Mouse (Mus musculus): Measurements from ENCODE around the gene Zfp174. TPM values are rescaled to one million over a fixed set of nuclear protein-coding genes. Genes with fewer than 3 reads are reported as not detected.
"Not testable (repeated sequence)": the region's sequence is repeated elsewhere in the genome, so short reads cannot be mapped to it uniquely, and the experiment has no call there.

Zfp174 gene
- 3.9 and 5.6 TPM in 2 replicates for total RNA-seq (2021)
- long read RNA-seq, experiment 1, full-length matches to known transcripts: 2 of 3 reads
- long read RNA-seq, experiment 1, partial matches to known transcripts: 0 of 3 reads
- long read RNA-seq, experiment 1, other reads (novel, unspliced or antisense): 1 of 3 reads
- long read RNA-seq, experiment 2, full-length matches to known transcripts: 1 of 1 reads
- long read RNA-seq, experiment 2, partial matches to known transcripts: 0 of 1 reads
- long read RNA-seq, experiment 2, other reads (novel, unspliced or antisense): 0 of 1 reads

DNA sequence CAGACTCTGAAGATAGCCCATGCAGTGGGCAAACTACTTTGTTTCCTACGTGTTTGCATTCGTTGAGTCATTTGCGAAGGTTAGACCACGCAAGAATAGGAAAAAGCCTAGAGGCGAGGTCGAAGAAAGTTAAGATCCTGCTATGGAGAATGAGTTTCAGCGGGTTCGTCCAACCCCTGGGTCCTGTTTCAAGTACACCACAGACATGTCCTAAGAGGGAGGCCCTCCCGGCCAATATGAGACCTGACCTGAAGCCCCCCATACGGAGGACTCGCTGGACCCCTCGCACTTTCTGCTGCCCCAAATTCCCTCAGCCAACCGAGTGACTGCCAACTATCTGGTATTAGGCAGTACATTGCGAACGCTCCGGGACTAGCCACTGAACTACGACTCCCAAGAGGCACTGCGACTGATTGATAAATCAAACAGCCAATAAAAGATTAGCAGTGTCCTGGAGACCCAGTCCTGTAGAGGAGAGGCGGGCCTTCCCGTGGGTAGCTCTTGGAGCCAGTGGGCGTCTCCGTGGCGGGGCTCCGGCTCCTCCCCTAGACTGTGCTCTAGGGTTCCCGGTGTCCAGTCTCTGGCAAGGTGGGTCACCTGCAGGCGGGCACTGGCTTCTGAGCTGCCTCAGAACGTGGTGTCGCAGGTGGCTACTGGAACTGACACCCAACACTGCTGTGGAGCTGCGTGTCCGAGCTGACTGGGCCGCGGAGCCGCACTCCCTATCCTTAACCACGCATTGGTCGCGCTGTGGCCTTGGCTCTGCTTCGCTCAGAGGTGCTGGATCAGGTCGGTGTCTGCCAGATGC lies at the start of gene Zfp174:
Zfp174 (plus strand) TSS at position 558 of the 808 bp plus-strand sequence.
- peak; percentile 96 for DNase-seq

DNA sequence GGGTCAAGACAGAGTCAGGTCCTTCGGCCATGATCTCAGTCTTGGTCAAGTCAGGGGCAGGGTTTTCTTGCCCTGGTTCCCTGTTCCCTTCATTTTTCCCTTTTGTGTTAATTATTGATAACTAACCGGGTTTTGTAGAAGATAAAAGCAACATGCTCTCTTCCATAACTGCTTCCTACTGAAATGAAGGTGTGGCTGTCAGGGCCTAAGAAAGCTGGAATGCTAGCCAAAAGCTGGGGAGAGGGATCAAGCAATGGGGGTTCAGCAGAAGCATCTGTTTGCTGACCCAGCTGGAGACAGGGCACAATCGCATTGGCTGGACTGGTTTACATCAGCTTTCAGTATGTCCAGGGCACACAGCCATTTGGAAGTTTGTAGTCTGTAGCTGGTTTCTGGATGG lies 38.9 kb upstream of the Zfp174 start:
- DNase-seq: no peak

DNA sequence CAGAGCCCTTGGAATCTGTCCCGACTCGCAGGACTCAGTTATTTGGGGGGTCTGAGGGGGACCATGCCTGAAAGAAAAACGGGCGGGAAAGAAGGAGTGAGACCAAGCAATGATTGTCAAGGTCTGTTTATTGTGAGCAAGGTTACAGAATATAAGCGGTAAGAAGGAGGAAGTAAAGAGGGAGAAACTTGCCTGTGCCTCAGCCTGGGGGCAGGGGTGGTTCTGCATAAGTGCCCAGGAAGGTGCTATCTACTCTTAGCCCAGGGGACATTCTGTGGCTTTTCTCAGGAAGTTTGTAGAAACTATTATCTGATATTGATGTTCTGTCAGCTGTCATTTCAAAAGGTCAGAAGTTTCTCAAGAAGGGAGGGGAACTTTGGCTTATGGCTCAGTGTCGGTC lies 32.4 kb upstream of the Zfp174 start:
- DNase-seq: not testable (repeated sequence)

DNA sequence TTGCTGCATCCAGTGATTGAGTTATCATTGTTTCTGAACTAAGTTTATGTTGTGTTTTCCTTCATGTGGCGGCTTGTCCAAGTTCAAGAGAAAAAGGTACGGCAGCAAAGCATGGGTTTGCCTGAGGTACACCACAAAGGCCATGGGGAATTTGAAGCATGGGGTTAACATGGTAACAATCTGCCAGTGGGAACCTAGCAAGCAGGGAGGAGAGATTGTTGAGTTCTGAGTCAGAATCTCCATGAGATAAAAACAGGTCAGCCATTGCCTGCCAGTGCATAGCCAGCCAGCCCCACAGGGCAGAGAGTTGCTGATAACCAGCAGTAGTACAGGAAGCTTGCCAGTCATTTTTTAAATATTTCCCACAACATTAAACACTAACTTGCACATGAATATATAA lies 26.9 kb upstream of the Zfp174 start:
- no peak for DNase-seq

DNA sequence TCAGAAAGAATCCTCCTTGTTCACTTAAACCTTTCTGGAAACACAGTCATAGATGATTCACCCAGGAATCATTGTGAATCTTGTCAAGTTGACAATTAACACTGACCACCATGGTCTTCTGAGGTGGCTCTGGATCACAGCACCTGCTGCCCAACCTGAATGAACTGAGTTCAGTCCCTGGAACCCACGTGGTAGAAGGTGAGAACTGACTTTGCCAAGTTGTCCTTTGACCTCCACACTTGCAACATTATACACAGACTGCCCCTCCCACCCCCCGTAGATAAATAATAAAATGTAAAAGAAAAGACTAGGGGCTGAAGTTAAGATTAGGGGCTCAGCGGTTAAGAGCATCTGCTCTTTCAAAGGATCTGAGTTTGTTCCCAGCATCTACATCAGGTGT lies 19.0 kb upstream of the Zfp174 start:
- no peak for DNase-seq

DNA sequence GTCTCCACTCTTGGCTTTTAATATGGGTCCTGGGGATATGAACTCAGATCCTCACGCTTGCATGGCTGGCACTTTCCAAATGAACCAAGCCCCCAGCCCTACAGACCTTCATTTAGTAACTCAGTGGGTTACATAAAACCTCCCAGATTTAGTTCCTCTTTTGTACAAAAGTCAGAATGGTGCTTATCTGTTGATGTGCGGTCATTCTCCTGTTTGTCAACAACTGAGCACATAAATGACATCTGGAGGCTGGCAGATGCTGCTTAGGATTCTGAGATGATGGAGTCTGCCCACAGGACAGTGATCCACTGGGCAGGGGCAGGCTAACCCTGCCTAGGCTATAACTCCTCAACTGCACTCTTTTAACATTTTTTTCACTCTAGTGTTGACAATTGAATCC lies 17.3 kb upstream of the Zfp174 start:
- no peak for DNase-seq

DNA sequence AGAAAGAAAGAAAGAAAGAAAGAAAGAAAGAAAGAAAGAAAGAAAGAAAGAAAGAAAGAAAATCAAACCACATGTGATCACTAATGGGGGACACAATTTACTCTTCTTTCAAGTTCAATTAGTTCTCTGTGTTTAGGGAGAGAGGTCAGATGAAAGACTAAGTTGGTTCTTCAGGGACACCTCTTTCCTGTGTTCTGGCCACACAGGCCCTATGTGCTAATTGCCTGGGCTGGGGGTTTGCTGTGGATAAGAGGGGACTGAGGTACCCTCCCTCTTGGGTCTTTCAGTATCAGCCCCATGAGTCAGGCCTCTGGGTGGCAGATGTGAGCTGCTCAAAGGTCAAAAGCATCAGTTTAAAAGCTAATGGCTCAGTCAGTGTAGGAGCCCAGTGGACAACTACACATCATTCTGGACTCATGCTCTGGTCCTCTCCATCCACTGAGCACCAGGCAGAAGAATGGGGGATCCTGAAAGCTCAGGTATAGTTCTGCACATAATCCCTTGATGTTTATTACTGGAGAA lies 16.4 kb upstream of the Zfp174 start, which contains the start of gene Olfr15:
Olfr15 (plus strand) TSS at position 291 of the 522 bp plus-strand sequence.
- no peak for DNase-seq

DNA sequence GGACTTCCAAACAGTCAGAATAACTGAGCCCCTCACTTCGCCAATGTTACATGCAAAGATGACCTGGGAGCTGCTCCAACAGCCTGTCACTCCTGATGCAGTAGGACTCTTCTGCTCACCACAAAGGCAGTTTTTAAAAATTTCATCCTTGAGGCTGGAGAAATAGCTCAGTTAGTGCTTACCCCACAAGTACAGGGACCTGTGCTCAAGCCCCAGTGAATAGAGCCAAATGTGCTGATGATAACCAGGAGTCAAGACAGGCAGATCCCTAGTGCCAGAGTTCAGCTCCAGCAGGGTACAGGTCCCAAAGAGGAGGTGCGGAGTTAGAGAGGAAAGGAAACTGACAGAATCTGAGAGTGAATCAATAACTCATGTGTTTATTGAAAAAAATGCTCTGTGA lies 11.6 kb upstream of the Zfp174 start:
- DNase-seq: no peak

DNA sequence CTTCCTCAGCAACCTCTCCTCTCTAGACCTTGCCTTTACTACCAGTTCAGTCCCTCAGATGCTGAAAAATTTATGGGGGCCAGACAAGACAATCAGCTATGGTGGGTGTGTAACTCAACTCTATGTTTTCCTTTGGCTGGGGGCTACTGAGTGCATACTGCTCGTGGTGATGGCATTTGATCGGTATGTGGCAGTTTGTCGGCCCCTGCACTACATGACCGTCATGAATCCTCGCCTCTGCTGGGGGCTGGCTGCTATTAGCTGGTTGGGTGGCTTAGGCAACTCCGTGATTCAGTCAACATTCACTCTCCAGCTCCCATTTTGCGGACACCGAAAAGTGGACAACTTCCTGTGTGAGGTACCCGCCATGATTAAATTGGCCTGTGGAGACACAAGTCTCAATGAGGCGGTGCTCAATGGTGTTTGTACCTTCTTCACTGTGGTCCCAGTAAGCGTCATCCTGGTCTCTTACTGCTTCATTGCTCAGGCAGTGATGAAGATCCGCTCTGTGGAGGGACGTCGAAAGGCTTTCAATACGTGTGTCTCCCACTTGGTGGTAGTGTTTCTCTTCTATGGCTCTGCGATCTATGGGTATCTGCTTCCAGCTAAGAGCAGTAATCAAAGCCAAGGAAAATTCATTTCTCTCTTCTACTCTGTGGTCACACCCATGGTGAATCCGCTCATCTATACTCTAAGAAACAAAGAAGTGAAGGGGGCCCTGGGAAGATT lies 7.7 kb upstream of the Zfp174 start:
- peak; percentile 56 for DNase-seq

DNA sequence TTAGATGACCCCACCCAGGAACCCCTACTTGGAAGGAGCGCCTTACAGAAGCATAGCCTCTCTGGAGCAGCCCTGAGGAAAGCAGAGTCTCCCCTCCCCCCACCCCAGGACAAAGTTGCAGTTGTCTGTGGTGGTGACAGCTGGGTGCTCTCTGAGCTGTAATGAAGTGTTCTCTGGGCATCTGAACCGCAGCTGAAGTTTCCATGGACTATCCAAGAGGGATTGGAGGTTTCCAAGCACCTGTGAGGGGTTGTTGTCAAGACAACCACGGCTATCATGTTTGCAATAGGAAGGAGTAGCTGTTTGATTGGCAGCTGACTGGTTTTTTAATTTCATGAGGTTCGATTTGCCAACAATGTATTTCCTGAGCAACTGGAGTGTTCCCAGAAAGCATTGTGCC lies 4.1 kb upstream of the Zfp174 start:
- no peak for DNase-seq

DNA sequence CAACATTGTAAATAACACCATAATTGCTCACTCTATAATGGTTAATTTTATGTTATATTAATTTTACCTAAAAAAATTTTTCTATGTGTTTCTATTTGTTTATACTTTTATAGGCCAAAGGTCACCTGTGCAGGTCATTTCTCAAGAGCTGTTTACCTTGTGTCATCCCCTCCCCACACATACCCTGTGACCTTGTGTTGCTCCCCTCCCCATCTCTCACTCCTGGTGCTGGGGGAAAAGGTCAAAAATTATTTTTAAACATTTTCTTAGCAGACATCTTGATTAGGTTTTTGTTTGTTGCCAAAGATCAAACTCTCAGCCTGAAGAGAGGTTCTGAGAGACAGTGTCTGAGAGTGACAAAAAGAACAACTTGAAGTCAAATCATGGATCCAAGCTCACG lies 3.3 kb upstream of the Zfp174 start:
- no peak for DNase-seq

DNA sequence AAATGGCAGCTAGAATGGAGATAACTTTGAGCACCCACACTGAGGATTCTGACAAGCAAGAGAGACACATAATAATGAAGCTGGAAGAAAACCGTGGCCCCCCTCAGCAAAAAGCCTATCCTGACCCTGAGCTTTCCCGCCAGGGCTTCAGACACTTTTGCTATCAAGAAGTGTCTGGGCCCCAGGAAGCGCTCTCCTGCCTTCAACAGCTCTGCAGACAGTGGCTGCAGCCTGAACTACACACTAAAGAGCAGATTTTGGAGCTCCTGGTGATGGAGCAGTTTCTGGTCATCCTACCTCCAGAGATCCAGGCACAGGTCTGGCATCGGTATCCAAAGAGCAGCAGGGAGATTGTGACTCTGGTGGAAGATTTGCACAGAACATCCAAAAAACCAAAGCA lies 803 bp downstream of the Zfp174 start:
- peak; percentile 28 for DNase-seq

DNA sequence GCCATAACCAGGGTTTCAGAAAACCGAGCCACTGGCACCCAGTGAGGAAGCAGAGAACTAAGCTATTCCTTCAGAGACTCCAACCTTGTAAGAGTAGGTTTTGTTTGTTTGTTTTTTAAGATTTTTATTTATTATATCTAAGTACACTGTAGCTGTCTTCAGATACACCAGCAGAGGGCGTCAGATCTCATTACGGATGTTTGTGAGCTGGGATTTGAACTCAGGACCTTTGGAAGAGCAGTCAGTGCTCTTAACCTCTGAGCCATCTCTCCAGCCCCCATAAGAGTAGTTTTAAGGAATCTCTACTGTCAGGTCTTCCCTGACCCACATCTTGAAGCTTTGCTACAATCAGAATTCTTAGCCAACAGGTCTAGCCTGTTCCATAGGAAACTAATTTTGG lies 1.3 kb downstream of the Zfp174 start:
- no peak for DNase-seq

DNA sequence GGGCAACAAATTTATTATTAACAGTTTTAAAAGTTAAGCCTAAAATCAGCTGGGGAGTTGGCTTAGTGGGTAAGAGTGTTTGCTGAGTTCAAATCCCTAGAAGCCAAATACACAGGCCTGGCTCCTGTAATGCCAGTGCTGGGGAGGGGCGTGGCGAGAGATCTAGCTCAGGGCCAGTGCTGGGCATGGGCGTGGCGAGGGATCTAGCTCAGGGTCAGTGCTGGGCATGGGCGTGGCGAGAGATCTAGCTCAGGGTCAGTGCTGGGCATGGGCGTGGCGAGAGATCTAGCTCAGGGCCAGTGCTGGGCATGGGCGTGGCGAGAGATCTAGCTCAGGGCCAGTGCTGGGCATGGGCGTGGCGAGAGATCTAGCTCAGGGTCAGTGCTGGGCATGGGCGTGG lies 4.2 kb downstream of the Zfp174 start:
- peak; percentile 81 for DNase-seq

DNA sequence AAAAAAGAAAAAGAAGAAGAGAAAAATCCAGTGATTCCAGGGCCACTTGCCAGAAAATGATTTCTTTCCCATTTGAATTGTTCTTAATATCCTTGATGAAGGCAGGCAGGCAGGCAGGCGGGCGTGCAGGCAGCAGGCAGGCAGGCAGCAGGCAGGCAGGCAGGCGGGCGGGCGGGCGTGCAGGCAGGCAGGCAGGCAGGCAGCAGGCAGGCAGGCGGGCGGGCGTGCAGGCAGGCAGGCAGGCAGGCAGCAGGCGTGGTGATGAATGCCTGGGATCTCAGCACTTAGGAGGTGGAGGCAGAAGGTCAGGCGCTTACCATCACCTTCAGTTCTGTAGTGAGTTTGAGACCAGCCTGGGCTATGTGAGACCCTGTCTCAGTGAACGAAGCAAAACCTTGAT lies 5.5 kb downstream of the Zfp174 start:
- DNase-seq: peak; percentile 36

DNA sequence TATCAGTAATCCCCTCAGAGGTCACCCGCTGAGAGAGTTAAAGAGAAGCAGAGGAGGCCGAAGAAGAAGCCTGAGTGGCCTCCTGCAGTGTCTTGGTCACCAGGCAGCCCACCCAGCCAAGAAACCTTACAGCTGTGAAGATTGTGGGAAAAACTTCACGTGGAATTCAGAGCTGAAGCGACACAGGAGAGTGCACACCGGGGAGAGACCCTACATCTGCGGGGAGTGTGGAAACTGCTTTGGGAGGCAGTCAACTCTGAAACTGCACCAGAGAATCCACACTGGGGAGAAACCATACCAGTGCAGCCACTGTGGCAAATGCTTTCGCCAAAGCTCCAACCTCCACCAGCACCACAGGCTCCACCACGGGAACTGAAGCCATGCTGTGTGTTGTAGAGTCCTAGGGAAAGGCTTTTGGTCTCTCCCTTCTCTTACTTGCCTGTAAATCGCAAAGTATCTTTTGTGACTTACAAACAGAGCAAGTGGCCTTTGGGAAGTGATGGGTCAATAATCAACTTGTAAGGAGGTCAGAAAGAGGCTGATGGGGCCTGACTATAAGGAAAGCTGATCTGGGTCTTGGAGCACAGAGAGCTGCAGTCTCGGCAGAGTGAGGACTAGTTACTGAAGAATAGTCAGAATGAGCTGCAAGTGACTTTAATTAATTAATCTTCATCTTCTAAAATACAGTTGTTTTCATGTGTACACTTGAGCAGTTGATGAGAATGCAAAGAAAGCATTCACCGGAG lies 7.5 kb downstream of the Zfp174 start:
- no peak for DNase-seq

DNA sequence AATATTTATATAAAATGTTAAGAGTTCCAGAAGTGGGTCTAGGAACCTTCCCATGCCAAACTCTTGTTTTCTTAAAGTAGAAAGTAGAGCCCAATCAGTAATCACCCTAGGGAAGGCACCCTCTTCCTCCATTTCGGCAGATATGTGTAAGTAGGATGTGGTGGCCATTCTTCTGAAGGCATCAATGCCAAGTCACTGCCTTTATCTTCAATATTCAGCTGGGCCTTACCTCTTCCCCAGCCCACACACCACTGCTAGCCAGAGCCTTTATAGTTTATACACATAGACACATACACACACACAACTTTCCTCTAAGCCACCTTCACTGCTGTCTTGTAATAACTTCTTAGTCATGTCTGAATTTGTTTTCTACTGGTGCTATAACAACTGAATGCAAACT lies 8.7 kb downstream of the Zfp174 start:
- DNase-seq: no peak

DNA sequence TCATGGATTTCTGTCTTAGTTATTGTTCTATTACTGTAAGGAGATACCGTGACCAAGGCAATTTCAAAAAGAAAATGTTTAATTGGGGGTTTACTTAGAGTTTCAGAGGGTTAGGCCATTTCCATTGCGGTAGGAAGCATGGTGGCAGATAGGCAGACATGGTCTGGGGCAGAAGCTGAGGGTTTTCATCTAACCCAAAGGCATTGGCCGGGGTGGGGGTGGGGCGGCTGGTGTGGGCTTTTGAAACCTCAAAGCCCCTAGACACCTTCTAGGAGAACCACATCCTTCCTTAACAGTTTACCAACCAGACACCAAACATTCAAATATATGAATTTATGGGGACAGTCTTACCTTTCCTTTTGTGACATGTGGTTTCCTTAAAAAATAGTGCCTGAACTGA lies 12.2 kb downstream of the Zfp174 start:
- no peak for DNase-seq

DNA sequence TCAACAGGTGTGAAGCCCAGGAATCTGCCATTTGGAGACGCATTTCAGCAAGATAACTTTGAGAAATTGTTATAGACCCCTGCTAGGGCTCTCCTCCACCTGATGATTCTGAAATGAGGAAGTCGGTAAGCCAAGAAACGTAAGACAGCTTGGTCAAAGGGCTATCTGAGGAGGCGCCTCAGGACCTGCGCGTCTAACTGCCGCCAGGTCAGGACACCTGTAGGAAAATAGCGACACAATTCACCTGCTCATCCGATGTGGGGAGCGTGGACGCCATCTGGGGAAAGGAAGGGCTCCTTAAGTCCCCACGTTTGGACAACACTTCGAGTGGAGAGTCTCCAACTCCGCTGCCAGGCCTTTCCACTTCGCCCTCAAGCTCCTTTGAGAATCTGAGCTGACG lies 24.7 kb downstream of the Zfp174 start:
- no peak for DNase-seq

DNA sequence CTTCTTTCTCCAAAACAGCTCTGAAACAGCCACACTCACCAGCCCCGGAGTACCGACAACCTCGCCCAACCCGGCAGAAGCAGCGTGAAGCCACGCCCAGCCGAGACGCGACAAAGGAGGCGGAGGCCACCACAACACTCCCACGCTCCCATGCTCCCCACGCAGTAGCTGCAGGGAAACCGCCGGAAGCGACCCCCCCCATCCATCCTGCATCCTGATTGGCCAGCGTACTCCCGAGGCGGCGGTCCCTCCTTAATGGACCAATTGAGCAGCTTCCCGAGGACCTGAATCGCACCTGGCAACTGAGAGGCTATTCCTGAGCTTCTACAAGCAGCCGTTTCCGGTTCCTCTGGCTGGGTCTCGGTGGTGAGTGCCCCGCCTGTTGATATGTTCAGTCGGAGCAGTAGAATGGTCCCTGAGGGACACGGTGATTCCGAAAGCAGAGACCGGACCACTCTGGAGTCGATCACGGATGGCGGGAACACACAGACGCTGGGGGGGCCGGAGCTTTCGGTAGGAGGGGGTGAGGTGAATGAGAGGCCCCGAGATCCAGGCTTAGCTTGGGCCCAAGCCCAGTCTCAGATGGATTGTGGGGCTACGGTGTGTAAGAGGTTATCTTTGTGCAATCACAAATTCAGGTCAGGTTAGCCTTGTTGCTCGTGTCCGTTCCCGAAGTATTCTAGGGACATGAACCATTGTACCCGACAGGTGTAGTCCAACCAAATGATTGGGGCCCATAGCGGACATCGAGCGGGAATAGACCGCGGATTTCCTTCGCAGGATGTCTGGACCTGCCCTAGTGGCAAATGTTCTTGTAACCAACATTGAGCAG lies 25.4 kb downstream of the Zfp174 start, which contains the start of gene Naa60:
Naa60 (plus strand) TSS at position 160 of the 832 bp plus-strand sequence.
- peak; percentile 96 for DNase-seq

DNA sequence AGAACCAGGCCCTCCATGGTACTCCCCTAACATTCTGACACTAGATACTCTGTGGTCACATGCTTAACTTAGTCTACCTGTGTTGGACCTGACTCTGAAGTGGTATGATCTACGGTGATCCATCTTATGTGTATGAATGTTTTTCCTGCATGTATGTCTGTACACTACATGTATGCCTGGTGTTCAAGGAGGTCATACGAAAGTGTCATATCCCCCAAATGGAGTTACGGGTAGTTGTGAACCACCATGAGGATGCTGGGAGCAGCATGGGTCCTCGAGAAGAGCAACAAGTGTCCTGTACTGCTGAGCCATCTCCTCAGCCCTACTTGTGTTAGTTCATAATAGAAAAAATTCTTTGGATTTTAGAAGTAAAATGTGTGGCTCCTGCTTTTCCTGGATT lies 29.3 kb downstream of the Zfp174 start:
- DNase-seq: no peak
